Mouse (Mus musculus) olfactory bulb, adult 2 months (tissue): ENCODE measurements around the gene Aldh3b3. TPM values are rescaled to one million over a fixed set of nuclear protein-coding genes. Genes with fewer than 3 reads are reported as not detected.
"Not testable (repeated sequence)": the region's sequence is repeated elsewhere in the genome, so short reads cannot be mapped to it uniquely, and the experiment has no call there.

Source experiments
- H3K27ac ChIP-seq: fragments of 200-500 bp; 2 replicates; pipeline ENCODE4 v1.5.1; 2012; ENCODE audit warnings: low read depth, low read length; ENCODE audit not compliant: insufficient read depth
- H3K4me1 ChIP-seq: fragments of 200-500 bp; 2 replicates; pipeline ENCODE4 v1.6.1; 2012; ENCODE audit warnings: low read length; ENCODE audit not compliant: control insufficient read depth, insufficient read depth
- H3K4me3 ChIP-seq: fragments of 200-500 bp; 2 replicates; pipeline ENCODE4 v1.5.1; 2012; ENCODE audit warnings: mild to moderate bottlenecking, low read depth, low read length, moderate library complexity; ENCODE audit not compliant: insufficient read depth
- CTCF ChIP-seq: fragments of 200-500 bp; IDR thresholded peaks from 2 replicates; pipeline ENCODE4 v1.5.1; 2012; ENCODE audit warnings: low read depth, mild to moderate bottlenecking, low read length, moderate library complexity; ENCODE audit not compliant: insufficient read depth
- POLR2A ChIP-seq: fragments of 200-500 bp; IDR thresholded peaks from 2 replicates; pipeline ENCODE4 v1.6.1; 2012; ENCODE audit warnings: mild to moderate bottlenecking, low read depth, low read length, moderate library complexity; ENCODE audit not compliant: insufficient read depth
- WGBS: fragments of 180-500 bp; shearing (Covaris S2); methylation state at CpG from one replicate; pipeline ENCODE4 v1.1.7; 2018; 5-methylcytosine and 5-hydroxymethylcytosine counted together
- polyA plus RNA-seq: library from polyadenylated mRNA; stranded (reverse); fragments of >200 nt; gene quantifications from 2 replicates; pipeline ENCODE4 v1.2.4, GENCODE M21; 2012; ENCODE audit warnings: low replicate concordance; ENCODE audit not compliant: missing spikeins, insufficient read depth, insufficient read length

Gene Aldh3b3
- polyA plus RNA-seq, 1 experiment = not detected

DNA sequence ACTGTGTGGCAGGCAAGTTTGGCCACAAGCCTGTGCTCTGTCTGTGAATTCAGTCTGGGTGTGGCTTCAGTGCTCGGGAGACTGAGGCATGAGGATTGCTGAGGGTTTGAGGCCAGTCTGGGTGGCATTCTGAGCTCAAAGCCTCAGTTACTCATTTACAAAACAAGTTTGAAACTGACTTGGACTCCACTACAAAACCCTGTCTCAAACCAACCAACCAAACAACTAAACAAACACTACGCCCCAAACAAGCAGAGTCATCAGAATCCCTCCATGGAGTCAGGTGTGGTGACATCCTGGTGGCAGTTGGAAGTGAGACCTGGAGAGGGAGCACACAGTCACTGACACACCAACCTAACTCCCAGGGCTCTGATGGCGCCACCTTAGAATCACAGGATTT, 8.1 kb upstream of the Aldh3b3 start:
- Histone ChIP-seq H3K4me1 (no peaks in the 10 kb centered on the region), H3K27ac (no peak overlapping the region), H3K4me3 (no peak overlapping the region)
- 90% methylated on average over 3 of the region's 3 CpGs for WGBS
- no peak for TF ChIP-seq POLR2A
- no peak for TF ChIP-seq CTCF

DNA sequence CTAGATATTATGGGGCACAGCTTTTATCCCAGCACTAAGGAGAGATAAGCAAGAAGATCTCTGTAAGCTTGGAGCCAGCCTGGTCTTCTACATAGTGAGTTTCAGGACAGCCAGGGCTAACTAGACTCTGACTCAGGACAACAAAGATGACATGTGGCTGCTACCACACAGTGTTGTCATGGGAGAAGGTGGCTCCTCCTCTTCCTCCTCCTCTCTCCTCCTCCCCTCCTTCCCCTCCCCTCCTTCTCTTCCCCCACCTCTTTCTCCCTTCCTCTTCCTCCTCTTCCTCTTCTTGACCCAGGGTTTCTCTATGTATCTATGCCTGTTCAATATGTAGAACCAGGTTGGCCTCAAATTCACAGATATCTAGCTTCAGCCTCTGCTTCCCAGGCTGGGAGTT, 7.0 kb upstream of the Aldh3b3 start:
- no peaks in the 10 kb centered on the region for H3K4me1 ChIP-seq
- TF ChIP-seq POLR2A (no peak), CTCF (no peak)
- no peak overlapping the region for H3K4me3 ChIP-seq
- H3K27ac ChIP-seq = no peak overlapping the region

DNA sequence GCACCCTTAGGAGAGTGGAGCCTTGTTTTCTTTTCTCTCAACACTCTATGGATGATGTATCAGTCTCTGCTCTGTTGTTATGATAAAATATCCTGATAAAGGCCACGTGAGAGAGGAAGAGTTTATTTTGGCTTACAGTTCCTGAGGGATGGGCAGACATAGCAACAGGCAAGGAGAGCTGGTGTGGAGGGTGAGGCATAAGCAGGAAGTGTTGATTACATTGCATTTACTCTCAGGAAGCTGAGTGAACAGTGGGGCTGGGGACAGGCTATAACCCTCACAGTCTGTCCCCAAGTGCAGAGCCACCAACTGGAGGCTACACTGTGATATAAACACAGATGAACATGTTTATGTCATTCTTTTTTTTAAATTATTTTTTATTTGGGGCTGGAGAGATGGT, 6.3 kb upstream of the Aldh3b3 start:
- no peak overlapping the region for H3K4me3 ChIP-seq
- no peak overlapping the region for H3K27ac ChIP-seq
- no peaks in the 10 kb centered on the region for H3K4me1 ChIP-seq
- WGBS = 66% methylated on average over 1 of the region's 1 CpGs
- TF ChIP-seq POLR2A (no peak), CTCF (no peak)

DNA sequence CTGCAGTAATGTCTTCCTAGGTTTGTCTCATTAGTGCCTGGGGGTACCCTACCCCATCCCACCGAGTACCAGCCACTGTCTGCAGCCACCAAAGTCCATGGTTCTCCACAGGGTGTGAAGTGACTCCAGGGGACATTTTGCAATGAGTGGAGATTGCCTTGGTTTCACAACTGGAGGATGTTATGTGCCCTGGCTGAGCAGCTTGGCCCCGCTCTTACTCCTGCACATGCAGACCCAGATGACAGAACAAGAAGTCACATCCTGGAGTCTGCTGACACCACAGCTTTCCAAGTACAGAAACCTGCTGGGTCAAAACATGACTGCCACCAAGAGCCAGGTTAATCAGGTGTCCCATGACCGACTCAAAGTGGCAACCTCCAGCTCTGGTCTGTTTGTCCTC, 3.4 kb upstream of the Aldh3b3 start:
- Histone ChIP-seq H3K27ac (no peak overlapping the region), H3K4me1 (no peaks in the 10 kb centered on the region), H3K4me3 (no peak overlapping the region)
- TF ChIP-seq CTCF (no peak), POLR2A (no peak)
- WGBS = 83% methylated on average over 3 of the region's 3 CpGs

DNA sequence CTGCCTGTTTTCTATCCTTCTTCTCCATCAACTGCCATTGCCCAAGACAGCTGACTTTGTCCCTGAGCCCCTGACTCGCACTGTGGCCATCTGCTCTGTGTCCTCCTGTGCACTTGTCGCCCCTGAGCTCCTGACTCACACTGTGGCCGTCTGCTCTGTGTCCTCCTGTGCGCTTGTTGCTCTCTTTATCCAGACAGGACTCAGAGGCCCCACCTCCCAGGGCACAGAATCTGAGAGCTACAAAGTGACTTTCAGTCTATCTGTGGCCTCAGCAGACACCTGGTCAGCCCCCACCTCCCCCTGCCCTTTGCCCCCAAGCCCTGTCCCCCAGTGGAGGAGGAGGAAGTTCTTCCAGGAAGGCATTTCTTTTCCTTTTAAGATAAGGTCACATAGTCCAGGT, 2.6 kb upstream of the Aldh3b3 start:
- Histone ChIP-seq H3K27ac (no peak overlapping the region), H3K4me3 (no peak overlapping the region), H3K4me1 (no peaks in the 10 kb centered on the region)
- 69% methylated on average over 4 of the region's 4 CpGs for WGBS
- TF ChIP-seq CTCF (no peak), POLR2A (no peak)

DNA sequence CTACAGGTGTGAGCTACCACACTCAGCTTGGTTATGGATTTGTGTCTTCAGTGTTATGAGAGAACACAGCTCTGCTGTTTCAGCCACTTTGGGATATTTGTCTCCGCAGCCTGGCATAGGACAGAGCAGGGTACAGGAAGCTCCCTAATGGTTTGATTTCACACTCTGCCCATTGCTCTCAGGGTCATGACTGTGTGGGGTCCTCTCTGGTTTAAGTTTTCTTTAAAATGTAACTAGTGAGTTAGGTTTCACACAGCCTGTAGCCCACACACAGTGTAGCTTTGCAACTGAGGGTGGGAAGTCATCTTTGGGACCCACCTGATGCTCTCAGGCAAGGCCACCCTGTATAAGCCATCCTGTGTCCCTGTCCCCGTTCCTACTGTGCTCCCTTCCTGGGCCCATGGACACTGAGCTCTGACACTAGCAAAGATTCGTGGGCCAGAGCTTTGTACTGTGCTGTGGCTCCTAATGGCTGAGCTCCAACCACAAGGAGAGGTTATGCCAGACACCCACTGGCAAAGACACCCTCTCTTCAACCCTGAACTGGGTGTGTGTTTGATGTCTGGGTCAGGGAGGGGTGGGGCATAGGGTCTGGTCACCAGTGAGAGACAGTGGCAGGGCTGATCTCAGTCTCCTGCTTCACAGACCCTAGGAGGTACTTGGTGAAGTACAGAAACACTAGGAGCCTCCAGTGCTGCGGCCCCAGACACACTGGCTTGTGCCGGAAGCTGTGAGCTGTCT, 979 bp upstream of the Aldh3b3 start:
- not testable (repeated sequence) for H3K4me3 ChIP-seq, H3K27ac ChIP-seq, H3K4me1 ChIP-seq
- 87% methylated on average over 5 of the region's 5 CpGs for WGBS

DNA sequence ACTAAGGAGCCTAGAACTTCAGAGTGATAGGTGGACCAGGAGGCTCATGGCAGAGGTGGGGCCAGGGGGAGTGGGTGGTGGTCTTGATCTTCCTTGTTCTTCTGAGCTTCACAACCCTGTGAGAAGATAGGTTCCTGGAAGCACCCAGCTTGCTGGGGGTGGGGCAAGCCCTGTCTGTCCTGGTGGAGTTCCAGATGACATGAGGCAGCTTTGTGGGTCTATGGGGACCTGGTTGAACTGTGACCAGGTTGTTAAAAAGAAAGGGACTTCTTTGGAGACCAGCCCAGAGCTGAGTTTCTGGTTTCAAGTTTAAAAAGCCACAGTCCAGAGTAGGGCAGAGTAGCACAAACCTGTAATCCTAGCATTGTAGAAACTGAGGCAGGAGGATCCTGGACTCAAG, 585 bp downstream of the Aldh3b3 start:
- H3K27ac ChIP-seq = no peak overlapping the region
- no peak for TF ChIP-seq CTCF
- TF ChIP-seq POLR2A = no peak

DNA sequence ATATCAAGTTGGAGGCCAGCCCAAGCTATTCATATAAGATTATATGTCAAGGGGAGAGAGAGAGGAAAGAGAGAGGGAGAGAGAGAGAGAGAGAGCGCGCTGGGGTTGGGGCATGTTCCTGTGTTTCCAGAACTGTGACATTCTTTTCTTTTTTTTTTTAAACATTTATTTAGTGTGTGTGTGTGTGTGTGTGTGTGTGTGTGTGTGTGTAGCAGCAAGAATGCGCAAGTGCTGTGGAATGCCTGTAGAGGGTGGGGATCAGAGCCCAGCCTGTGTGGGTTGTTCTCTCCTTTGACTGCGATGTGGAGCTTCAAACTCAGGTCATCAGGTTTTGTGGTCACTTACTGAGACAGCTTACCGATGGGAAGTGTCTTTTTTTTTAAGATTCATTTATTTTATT, 1.8 kb downstream of the Aldh3b3 start:
- TF ChIP-seq POLR2A (no peak), CTCF (no peak)
- Histone ChIP-seq H3K4me1 (peaks cover 3% of the 10 kb centered on the region; the same call in 1 of the 2 replicates), H3K4me3 (no peak overlapping the region), H3K27ac (no peak overlapping the region)
- WGBS = 87% methylated on average over 5 of the region's 5 CpGs

More for the DNA sequence above, 585 bp downstream of the Aldh3b3 start:
- H3K4me1 ChIP-seq = peaks cover 3% of the 10 kb centered on the region; the same call in 1 of the 2 replicates
- H3K4me3 ChIP-seq = no peak overlapping the region

DNA sequence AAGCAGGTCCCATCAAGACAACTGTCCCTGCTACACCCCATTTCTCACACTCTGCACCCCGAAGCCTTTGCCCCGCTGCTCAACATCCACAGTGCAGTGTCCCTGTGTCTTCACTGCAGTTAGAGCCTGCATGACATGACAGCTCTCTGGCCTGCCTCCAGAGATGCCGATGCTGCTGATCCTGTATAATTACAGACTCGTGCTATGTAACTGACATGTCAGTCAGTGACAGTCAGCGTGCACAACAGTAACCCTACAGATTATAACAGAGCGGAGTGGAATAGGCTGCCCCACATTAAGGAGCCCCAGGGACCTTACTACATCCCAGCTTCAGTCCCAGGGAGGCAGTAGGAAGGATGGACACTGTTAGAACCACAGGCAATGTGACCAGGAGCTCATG, 3.4 kb downstream of the Aldh3b3 start:
- not testable (repeated sequence) for H3K4me1 ChIP-seq, H3K4me3 ChIP-seq, H3K27ac ChIP-seq
- 48% methylated on average over 6 of the region's 6 CpGs for WGBS

DNA sequence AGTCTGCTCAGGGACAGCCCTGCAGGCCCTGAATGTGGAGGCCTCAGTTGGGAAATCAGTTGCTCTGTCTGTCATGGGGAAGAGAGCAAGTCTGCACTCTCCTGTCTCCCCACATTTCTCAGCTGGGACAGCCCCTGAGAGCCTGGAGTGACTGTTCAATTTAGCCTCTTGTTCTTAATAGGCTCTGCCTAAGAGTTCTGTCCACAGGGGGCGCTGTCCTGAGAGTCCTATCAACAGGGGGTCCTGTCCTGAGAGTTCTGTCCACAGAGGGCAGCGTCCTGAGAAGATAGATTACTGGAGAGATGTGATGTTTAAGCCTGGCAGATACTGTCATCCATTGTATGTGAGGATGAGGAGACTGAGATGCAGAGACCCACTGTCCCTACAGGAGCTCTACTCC, 4.0 kb downstream of the Aldh3b3 start:
- Histone ChIP-seq H3K4me1 (peaks cover 3% of the 10 kb centered on the region; the same call in 1 of the 2 replicates), H3K4me3 (no peak overlapping the region), H3K27ac (no peak overlapping the region)
- WGBS = 36% methylated on average over 2 of the region's 2 CpGs
- TF ChIP-seq POLR2A (no peak), CTCF (no peak)
